Mouse (Mus musculus): ENCODE results near the gene H2-Ke6. TPM values are rescaled to one million over a fixed set of nuclear protein-coding genes. Genes with fewer than 3 reads are reported as not detected.

The H2-Ke6 gene
- polyA plus RNA-seq (2015; fragmentation: Nextera tagmentation; extraction: Ambion mirVana), result 64.8 and 71.9 TPM in 2 replicates

GRCm38 (mm10) chr17:34027656-34028223 lies at the start of gene H2-Ke6:
TSS of gene H2-Ke6 (minus strand) at chr17:34028060.
- Histone ChIP-seq H3K4me3 (peak within 1 kb of the TSS; percentile 63), H3K4me2 (peak within 1 kb of the TSS; percentile 92), H3K27me3 (no peaks in the 10 kb centered on the region), H3K36me3 (peaks cover 15% of the 10 kb centered on the region), H3K27ac (replicated peaks) (peak within 1 kb of the TSS; percentile 98), H3K4me1 (replicated peaks) (peaks cover 76% of the 10 kb centered on the region), H3K9ac (peak within 1 kb of the TSS; percentile 55), H3K9me3 (no peaks in the 10 kb centered on the region)
- under 1% methylated on average over 47 of the region's 49 CpGs for WGBS
- peak; percentile 73 for ATAC-seq (ENCODE audit: low FRiP score, low read depth)

- peaks cover 11% of the 10 kb centered on the region for H3K27me3 ChIP-seq
- no peaks in the 10 kb centered on the region for H3K36me3 ChIP-seq
- H3K4me1 ChIP-seq (replicated peaks), result peaks cover 3% of the 10 kb centered on the region; the same call in 1 of the 2 replicates
- no peak for ATAC-seq (ENCODE audit: low FRiP score, low read depth)
- H3K27ac ChIP-seq (replicated peaks), result no peak overlapping the region
- no peak overlapping the region for H3K4me3 ChIP-seq
- no peaks in the 10 kb centered on the region for H3K9me3 ChIP-seq
- H3K4me2 ChIP-seq, result no peak overlapping the region
- H3K9ac ChIP-seq, result no peak overlapping the region
- WGBS, result under 1% methylated on average over 9 of the region's 9 CpGs
Measured at GRCm38 (mm10) chr17:34077549-34077948, 49.7 kb upstream of the H2-Ke6 start.

- Histone ChIP-seq H3K9ac (no peak overlapping the region), H3K4me2 (no peak overlapping the region), H3K9me3 (no peaks in the 10 kb centered on the region), H3K4me1 (replicated peaks) (peaks cover 3% of the 10 kb centered on the region; the same call in 1 of the 2 replicates), H3K27ac (replicated peaks) (no peak overlapping the region), H3K4me3 (no peak overlapping the region), H3K27me3 (peaks cover 11% of the 10 kb centered on the region), H3K36me3 (no peaks in the 10 kb centered on the region)
- WGBS, result 39% methylated on average over 7 of the region's 7 CpGs
- no peak for ATAC-seq (ENCODE audit: low FRiP score, low read depth)
Measured at GRCm38 (mm10) chr17:34075271-34075670, 47.4 kb upstream of the H2-Ke6 start.

GRCm38 (mm10) chr17:34072091-34072490 lies 44.2 kb upstream of the H2-Ke6 start:
- no peaks in the 10 kb centered on the region for H3K36me3 ChIP-seq
- ATAC-seq (ENCODE audit: low FRiP score, low read depth), result no peak
- H3K27me3 ChIP-seq, result peaks cover 10% of the 10 kb centered on the region

GRCm38 (mm10) chr17:34068864-34069263 lies 41.0 kb upstream of the H2-Ke6 start:
- ATAC-seq (ENCODE audit: low FRiP score, low read depth), result no peak
- no peak overlapping the region for H3K4me2 ChIP-seq
- H3K9me3 ChIP-seq, result no peaks in the 10 kb centered on the region
- peaks cover 2% of the 10 kb centered on the region; the same call in 1 of the 2 replicates for H3K27me3 ChIP-seq
- no peak overlapping the region for H3K9ac ChIP-seq
- H3K4me1 ChIP-seq (replicated peaks), result no peaks in the 10 kb centered on the region
- H3K27ac ChIP-seq (replicated peaks), result no peak overlapping the region
- WGBS, result 53% methylated on average over 3 of the region's 3 CpGs
- H3K36me3 ChIP-seq, result no peaks in the 10 kb centered on the region
- no peak overlapping the region for H3K4me3 ChIP-seq

More at GRCm38 (mm10) chr17:34072091-34072490, 44.2 kb upstream of the H2-Ke6 start:
- H3K9ac ChIP-seq, result no peak overlapping the region
- H3K27ac ChIP-seq (replicated peaks), result no peak overlapping the region
- H3K4me2 ChIP-seq, result no peak overlapping the region
- H3K4me3 ChIP-seq, result no peak overlapping the region
- H3K9me3 ChIP-seq, result no peaks in the 10 kb centered on the region
- WGBS, result 73% methylated on average over 5 of the region's 5 CpGs
- H3K4me1 ChIP-seq (replicated peaks), result peaks cover 3% of the 10 kb centered on the region; the same call in 1 of the 2 replicates

GRCm38 (mm10) chr17:34057224-34057623 lies 29.4 kb upstream of the H2-Ke6 start:
- WGBS, result 83% methylated on average over 7 of the region's 7 CpGs
- Histone ChIP-seq H3K27me3 (no peaks in the 10 kb centered on the region), H3K36me3 (no peaks in the 10 kb centered on the region), H3K27ac (replicated peaks) (no peak overlapping the region), H3K9me3 (no peaks in the 10 kb centered on the region), H3K9ac (no peak overlapping the region), H3K4me3 (no peak overlapping the region), H3K4me2 (no peak overlapping the region), H3K4me1 (replicated peaks) (no peaks in the 10 kb centered on the region)
- ATAC-seq (ENCODE audit: low FRiP score, low read depth), result no peak

GRCm38 (mm10) chr17:34047404-34048050 lies 19.7 kb upstream of the H2-Ke6 start:
- no peak overlapping the region for H3K9ac ChIP-seq
- ATAC-seq (ENCODE audit: low FRiP score, low read depth), result no peak
- H3K36me3 ChIP-seq, result 0 out of 2 replicates have a peak, but pooled peaks cover 5% of the 10 kb centered on the region
- H3K4me1 ChIP-seq (replicated peaks), result no peaks in the 10 kb centered on the region
- no peak overlapping the region for H3K4me3 ChIP-seq
- no peaks in the 10 kb centered on the region for H3K9me3 ChIP-seq
- H3K27me3 ChIP-seq, result no peaks in the 10 kb centered on the region
- H3K4me2 ChIP-seq, result no peak overlapping the region
- WGBS, result 98% methylated on average over 5 of the region's 5 CpGs
- H3K27ac ChIP-seq (replicated peaks), result no peak overlapping the region

- WGBS, result 81% methylated on average over 14 of the region's 14 CpGs
- Histone ChIP-seq H3K9me3 (no peaks in the 10 kb centered on the region), H3K27me3 (no peaks in the 10 kb centered on the region), H3K4me2 (no peak overlapping the region), H3K9ac (no peak overlapping the region), H3K4me3 (no peak overlapping the region), H3K36me3 (0 out of 2 replicates have a peak, but pooled peaks cover 5% of the 10 kb centered on the region), H3K27ac (replicated peaks) (no peak overlapping the region), H3K4me1 (replicated peaks) (0 out of 2 replicates have a peak, but pooled peaks cover 8% of the 10 kb centered on the region)
- no peak for ATAC-seq (ENCODE audit: low FRiP score, low read depth)
Measured at GRCm38 (mm10) chr17:34045941-34046340, 18.1 kb upstream of the H2-Ke6 start.

- peak overlapping the region; percentile 55 for H3K4me2 ChIP-seq
- peak; percentile 13; the same call in 1 of the 2 replicates for ATAC-seq (ENCODE audit: low FRiP score, low read depth)
- peak overlapping the region; percentile 21 for H3K4me3 ChIP-seq
- no peak overlapping the region for H3K27ac ChIP-seq (replicated peaks)
- H3K9me3 ChIP-seq, result no peaks in the 10 kb centered on the region
- H3K36me3 ChIP-seq, result peaks cover 23% of the 10 kb centered on the region
- 25% methylated on average over 17 of the region's 17 CpGs for WGBS
- peak overlapping the region; percentile 41 for H3K9ac ChIP-seq
- H3K4me1 ChIP-seq (replicated peaks), result peaks cover 33% of the 10 kb centered on the region
- 0 out of 2 replicates have a peak, but pooled peaks cover 6% of the 10 kb centered on the region for H3K27me3 ChIP-seq
Measured at GRCm38 (mm10) chr17:34039562-34040450, 11.9 kb upstream of the H2-Ke6 start.

GRCm38 (mm10) chr17:34038878-34039561 lies 11.2 kb upstream of the H2-Ke6 start, which contains the start of gene Col11a2:
TSS of gene Col11a2 (plus strand) at chr17:34039437.
- Histone ChIP-seq H3K27me3 (0 out of 2 replicates have a peak, but pooled peaks cover 6% of the 10 kb centered on the region), H3K4me3 (peak within 1 kb of the TSS; percentile 21), H3K36me3 (peaks cover 30% of the 10 kb centered on the region), H3K9me3 (no peaks in the 10 kb centered on the region), H3K4me2 (peak within 1 kb of the TSS; percentile 55), H3K4me1 (replicated peaks) (peaks cover 36% of the 10 kb centered on the region), H3K9ac (peak within 1 kb of the TSS; percentile 41), H3K27ac (replicated peaks) (no peak within 1 kb of the TSS)
- WGBS, result 11% methylated on average over 28 of the region's 28 CpGs
- peak; percentile 60; the same call in 1 of the 2 replicates for ATAC-seq (ENCODE audit: low FRiP score, low read depth)

- H3K4me1 ChIP-seq (replicated peaks), result peaks cover 42% of the 10 kb centered on the region
- 0 out of 2 replicates have a peak, but pooled peaks cover 6% of the 10 kb centered on the region for H3K27me3 ChIP-seq
- H3K27ac ChIP-seq (replicated peaks), result no peak overlapping the region
- H3K4me2 ChIP-seq, result peak overlapping the region; percentile 55
- H3K9me3 ChIP-seq, result no peaks in the 10 kb centered on the region
- H3K36me3 ChIP-seq, result peaks cover 30% of the 10 kb centered on the region
- peak overlapping the region; percentile 21 for H3K4me3 ChIP-seq
- 20% methylated on average over 14 of the region's 21 CpGs for WGBS
- H3K9ac ChIP-seq, result 0 out of 2 replicates have a peak overlapping the region, but pooled peaks have one; percentile 41
- ATAC-seq (ENCODE audit: low FRiP score, low read depth), result no peak
Measured at GRCm38 (mm10) chr17:34038440-34038839, 10.6 kb upstream of the H2-Ke6 start.

All from hindbrain, embryonic 15.5 days (tissue).